Mouse (Mus musculus) layer of hippocampus, adult 11-12 months (tissue): ENCODE data around the gene Fbxo6.
"Not testable (repeated sequence)": the region's sequence is repeated elsewhere in the genome, so short reads cannot be mapped to it uniquely, and the experiment has no call there.

Experiments used
- DNase-seq: peaks from one replicate; pipeline ENCODE4 v3.0.0; 2022; ENCODE audit warnings: low spot score

Fbxo6 gene

GRCm38 (mm10) chr4:148128241-148128640 is 23.7 kb downstream of the Fbxo6 start:
- DNase-seq: no peak

DNA sequence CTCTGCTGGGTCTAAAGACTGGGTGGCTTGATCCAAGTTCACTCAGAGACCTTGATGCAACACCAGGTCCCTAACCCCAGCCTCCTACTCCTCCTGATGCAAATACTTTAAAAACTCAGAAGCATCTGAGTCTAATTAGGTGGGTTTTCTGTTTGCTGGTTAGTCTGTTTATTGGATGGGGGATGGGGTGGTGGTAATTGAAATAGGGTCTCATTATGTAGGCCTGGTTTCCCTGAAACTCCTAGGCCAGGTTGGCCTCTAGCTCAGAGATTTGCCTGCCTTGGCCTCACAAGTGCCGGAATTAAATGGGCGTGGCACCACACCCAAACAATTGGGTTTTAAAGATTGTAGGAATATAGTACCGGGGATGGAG is 29.3 kb downstream of the Fbxo6 start:
- no peak for DNase-seq

GRCm38 (mm10) chr4:148121982-148122693 is 29.8 kb downstream of the Fbxo6 start:
- no peak for DNase-seq

- peak; percentile 60 for DNase-seq
Measured at GRCm38 (mm10) chr4:148121362-148121761, 30.6 kb downstream of the Fbxo6 start.

DNA sequence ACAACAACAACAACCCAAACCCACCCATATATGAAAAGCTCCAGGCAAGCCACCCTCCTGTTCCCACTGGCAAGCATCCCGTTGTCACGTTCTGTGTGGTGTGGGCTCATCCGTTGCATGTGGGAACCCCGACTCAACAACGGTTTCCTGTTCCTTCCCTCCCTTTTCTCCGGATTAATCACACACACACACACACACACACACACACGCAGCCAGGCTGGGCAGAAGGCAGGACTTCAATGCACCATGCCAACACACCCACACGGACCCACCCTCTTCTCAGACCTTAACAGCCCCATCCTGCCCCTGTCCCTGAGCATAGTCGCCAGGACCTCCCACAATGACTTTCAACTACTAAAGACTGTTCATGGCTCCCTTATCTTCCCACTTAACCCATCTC is 31.4 kb downstream of the Fbxo6 start:
- no peak for DNase-seq

- not testable (repeated sequence) for DNase-seq
Measured at GRCm38 (mm10) chr4:148119578-148119977, 32.4 kb downstream of the Fbxo6 start.

DNA sequence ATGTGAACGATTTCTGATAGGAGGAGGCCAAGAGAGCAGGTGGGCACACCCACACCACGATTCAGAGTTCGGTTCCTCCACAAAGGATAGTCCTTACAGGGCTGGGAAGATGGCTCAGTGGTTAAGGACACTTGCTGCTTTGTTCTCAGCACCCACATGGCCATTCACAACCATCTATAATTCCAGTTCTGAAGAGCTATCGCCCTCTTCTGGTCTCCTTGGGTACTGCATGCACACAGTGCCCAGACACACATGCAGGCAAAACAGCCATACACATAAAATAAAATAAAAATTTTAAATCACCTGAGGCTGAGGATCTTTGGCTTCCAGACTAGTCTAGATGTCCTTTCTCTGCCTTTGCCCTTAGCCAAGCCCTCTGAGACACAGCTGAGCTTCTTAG is 34.5 kb downstream of the Fbxo6 start:
- DNase-seq: no peak

DNA sequence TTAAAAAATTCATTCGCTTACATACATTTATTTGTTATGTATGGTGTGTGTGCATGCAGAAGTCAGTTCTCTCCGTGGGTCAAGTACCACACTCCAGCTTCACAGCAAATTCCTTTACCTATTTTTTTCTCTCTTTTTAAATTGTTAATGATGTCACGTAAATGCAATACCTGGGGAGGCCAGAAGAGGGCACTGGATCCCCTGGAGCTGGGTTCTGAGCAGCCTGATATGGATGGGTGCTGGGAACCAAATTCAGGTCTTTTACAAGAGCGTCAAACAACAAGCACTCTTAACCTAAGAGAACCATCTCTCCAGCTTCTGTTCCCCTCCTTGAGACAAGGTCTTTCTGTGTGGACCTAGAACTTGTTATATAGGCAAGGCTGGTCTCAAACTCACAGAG is 35.3 kb downstream of the Fbxo6 start:
- no peak for DNase-seq

DNA sequence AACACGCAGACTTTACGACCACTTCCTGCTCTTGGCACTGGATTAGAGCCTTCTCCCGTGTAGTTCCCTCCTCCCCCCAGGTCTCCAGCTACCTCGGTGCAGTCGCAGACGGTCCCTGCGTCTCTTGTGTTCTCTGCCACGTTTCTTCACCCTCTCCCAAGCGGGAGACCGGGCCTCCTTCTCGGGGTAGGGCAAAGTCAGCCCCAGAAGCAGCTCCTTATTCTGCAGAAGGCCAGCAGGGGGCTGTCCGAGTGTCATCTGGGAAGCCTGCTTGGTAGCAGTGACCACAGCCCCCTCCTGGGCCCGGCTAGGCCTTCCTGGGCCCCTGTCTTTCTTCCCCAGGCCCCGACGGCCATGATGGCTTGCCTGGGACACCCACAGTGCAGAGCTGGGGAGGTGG is 36.5 kb downstream of the Fbxo6 start:
- no peak for DNase-seq

- DNase-seq: peak; percentile 84
Measured at GRCm38 (mm10) chr4:148114758-148115391, 37.1 kb downstream of the Fbxo6 start.

GRCm38 (mm10) chr4:148112519-148112918 is 39.4 kb downstream of the Fbxo6 start:
- no peak for DNase-seq

DNA sequence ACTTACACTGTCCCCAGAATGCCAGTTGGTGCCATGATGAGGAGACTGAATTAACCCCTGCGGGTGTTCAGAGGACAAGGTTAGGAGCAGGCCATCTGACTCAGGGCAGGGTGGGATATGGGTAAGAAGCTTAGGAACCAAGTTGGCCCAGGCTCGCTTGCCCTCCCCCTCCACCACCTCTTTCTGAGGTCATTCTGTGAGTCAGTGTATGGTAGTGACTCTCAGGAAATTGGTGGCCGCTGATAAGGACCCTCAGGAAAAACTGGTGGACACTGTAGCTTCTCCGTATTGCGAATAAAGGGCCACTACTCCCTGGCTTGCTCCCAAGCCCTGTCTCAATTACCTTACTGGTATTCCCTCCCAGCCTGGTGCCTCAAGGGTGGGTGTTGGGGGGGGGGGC is 42.7 kb downstream of the Fbxo6 start:
- no peak for DNase-seq

GRCm38 (mm10) chr4:148108565-148109100 is 43.3 kb downstream of the Fbxo6 start:
- no peak for DNase-seq

GRCm38 (mm10) chr4:148107621-148108291 is 44.2 kb downstream of the Fbxo6 start:
- DNase-seq: no peak

DNA sequence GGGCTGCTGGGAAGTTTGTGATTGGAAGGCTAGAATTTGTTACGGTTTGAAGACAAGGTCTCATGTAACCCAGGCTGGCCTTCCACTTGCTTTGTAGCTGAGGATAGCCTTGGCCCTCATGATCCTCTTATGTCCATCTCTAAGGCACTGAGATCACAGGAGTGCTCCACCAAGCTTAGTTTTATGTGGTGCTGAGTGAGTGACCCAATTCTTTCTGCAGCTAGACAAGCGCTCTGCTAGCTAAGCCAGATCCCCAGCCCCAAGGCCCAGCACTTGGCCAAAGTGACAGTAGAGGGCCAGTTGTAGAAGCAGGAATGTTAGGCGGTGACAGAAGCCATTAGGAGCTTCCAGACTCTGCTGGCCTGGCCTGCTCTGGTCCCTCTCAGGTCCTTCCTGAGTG is 47.8 kb downstream of the Fbxo6 start:
- no peak for DNase-seq

DNA sequence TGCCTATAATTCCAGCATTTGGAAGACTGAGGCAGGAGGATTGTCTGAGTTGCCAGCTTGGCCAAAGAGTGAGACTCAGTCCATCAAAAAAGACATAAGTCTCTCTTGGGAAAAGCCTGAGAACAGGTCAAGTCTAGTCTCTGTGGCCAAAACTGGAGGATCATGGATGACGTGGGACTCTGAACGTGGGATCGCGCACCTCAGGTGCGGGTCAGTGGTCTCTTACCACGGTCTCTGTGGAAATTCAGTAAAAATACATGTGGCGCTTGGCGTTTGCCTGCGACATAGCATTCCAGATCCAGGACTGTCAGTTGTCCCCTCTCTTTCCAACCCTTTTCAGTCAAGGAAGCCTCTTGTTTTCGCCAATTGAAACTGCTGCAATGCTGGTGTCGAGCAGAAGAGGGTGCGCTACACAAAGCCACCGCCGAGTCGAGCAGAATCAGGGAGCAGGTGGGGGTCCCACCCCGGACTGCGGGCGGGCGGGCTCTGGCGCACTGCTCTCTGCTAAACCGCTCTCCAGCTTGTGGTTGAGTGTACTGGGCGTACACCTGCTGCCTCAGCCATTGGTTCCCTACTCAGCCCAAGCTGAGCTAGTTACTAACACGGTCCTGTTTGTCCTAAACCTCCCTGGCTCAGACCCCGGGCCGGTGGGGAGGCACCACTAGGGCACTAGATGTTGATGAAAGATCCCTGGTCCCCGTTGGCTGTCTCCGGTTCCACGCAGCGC is 50.0 kb downstream of the Fbxo6 start:
- peak; percentile 76 for DNase-seq

DNA sequence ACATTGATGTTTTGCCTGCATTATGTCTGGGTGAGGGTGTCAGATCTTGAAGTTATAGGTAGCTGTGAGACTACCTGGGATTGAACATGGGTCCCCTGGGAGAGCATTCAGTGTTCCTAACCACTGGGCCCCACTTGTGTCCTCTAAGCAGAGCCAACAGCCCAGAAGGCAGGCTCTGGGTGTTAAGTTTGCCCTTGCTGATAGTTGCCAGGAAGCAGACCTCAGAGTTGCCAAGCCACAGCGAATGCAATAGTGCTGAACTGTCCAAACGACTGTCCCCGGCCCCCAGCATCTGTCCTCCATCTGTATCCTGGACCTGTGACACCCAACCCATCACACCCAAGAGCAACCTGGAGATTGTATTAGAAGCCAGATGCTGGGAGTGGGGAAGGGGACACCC is 53.3 kb downstream of the Fbxo6 start:
- no peak for DNase-seq

DNA sequence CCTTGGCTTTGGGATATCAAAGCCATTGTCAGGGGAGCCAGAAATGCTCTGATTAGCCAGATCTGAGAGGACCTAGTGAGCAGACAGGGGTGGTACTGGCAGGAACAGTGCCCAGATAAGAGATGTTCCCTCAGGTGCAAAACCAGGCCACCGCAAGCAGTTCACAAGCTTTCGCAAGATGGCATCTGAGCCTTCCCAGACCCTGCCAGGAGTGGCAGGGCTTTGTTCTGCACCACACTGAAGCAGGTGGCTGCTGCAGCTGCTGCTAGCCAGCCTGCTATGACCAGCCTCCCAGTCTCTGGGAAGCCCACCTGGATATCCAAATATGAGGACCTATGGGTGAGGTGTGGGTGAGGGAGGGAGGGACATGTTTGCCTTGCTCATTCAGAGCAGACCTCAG is 54.0 kb downstream of the Fbxo6 start:
- DNase-seq: no peak
